Mouse (Mus musculus): ENCODE data around the gene Fam186b. TPM values are rescaled to one million over a fixed set of nuclear protein-coding genes. Genes with fewer than 3 reads are reported as not detected.

Gene Fam186b
- total and polyA plus RNA-seq, 3 experiments = 0.11 TPM; not detected in 2

GRCm38 (mm10) chr15:99290586-99290985 lies 5.1 kb downstream of the Fam186b start:
- DNase-seq (ENCODE audit: low read depth, low spot score) = no peak
- H3K4me1 ChIP-seq (ENCODE audit: control insufficient read depth in 1 of 2, insufficient read depth in 2 of 2, low read length in 2 of 2) = peaks cover 2 to 5% of the 10 kb centered on the region in 2 experiments; a peak in 1 of 4 replicates
- H3K27ac ChIP-seq (ENCODE audit: control insufficient read depth, low read depth, low read length) = no peak overlapping the region
- H3K27me3 ChIP-seq (ENCODE audit: control insufficient read depth in 1 of 2, insufficient read depth in 2 of 2, low read length in 2 of 2) = peaks cover 4 to 5% of the 10 kb centered on the region in 2 experiments
- peaks cover 0 to 5% of the 10 kb centered on the region in 2 experiments; a peak in 1 of 4 replicates for H3K36me3 ChIP-seq (ENCODE audit: control insufficient read depth in 1 of 2, insufficient read depth in 2 of 2, low read length in 2 of 2)
- no peak overlapping the region for H3K4me3 ChIP-seq (ENCODE audit: control insufficient read depth in 1 of 2, insufficient read depth in 1 of 2, low read depth in 2 of 2, low read length in 2 of 2)
- no peaks in the 10 kb centered on the region for H3K9me3 ChIP-seq (replicated peaks; ENCODE audit: insufficient read depth, low read length)
- no peak overlapping the region for H3K9ac ChIP-seq (ENCODE audit: control insufficient read depth, low read depth, low read length, poor library complexity, severe bottlenecking)
- peaks cover 1% of the 10 kb centered on the region; the same call in 1 of the 2 replicates for H3K79me2 ChIP-seq (ENCODE audit: control insufficient read depth, insufficient read depth, low read length, poor library complexity)
- TF ChIP-seq ZNF384 (IDR thresholded peaks at IDR 0.05; ENCODE audit: low read depth, low read length) (no peak), POLR2AphosphoS2 (IDR thresholded peaks at IDR 0.05; ENCODE audit: low read length) (no peak), POLR2A (IDR thresholded peaks at IDR 0.05; ENCODE audit: control insufficient read depth in 1 of 2, insufficient read depth in 1 of 2, low read depth in 1 of 2, low read length in 2 of 2, poor library complexity in 1 of 2) (no peak), ZMIZ1 (IDR thresholded peaks at IDR 0.05; ENCODE audit: low read depth, low read length) (no peak), HCFC1 (IDR thresholded peaks at IDR 0.05; ENCODE audit: low read depth, low read length) (no peak), JUND (IDR thresholded peaks at IDR 0.05; ENCODE audit: low read depth, low read length) (no peak)

- Histone ChIP-seq H3K27ac (ENCODE audit: control insufficient read depth, low read depth, low read length) (no peak overlapping the region), H3K9ac (ENCODE audit: control insufficient read depth, low read depth, low read length, poor library complexity, severe bottlenecking) (no peak overlapping the region), H3K9me3 (replicated peaks; ENCODE audit: insufficient read depth, low read length) (no peaks in the 10 kb centered on the region), H3K36me3 (ENCODE audit: control insufficient read depth in 1 of 2, insufficient read depth in 2 of 2, low read length in 2 of 2) (peaks cover 0 to 5% of the 10 kb centered on the region in 2 experiments; a peak in 1 of 4 replicates), H3K4me3 (ENCODE audit: control insufficient read depth in 1 of 2, insufficient read depth in 1 of 2, low read depth in 2 of 2, low read length in 2 of 2) (no peak overlapping the region), H3K27me3 (ENCODE audit: control insufficient read depth in 1 of 2, insufficient read depth in 2 of 2, low read length in 2 of 2) (peaks cover 2 to 3% of the 10 kb centered on the region in 2 experiments; a peak in 2 of 4 replicates), H3K4me1 (ENCODE audit: control insufficient read depth in 1 of 2, insufficient read depth in 2 of 2, low read length in 2 of 2) (peaks cover 2 to 14% of the 10 kb centered on the region in 2 experiments; a peak in 3 of 4 replicates), H3K79me2 (ENCODE audit: control insufficient read depth, insufficient read depth, low read length, poor library complexity) (no peaks in the 10 kb centered on the region)
- DNase-seq (ENCODE audit: low read depth, low spot score) = peak; percentile 31
- TF ChIP-seq GATA1 (IDR thresholded peaks at IDR 0.05; ENCODE audit: low read depth, low read length) (no peak), POLR2AphosphoS2 (IDR thresholded peaks at IDR 0.05; ENCODE audit: low read length) (no peak)
These were observed 10.5 kb downstream of the Fam186b start for GRCm38 (mm10) chr15:99285189-99285535.

GRCm38 (mm10) chr15:99284527-99285188 lies 11.0 kb downstream of the Fam186b start:
- Histone ChIP-seq H3K4me3 (ENCODE audit: control insufficient read depth in 1 of 2, insufficient read depth in 1 of 2, low read depth in 2 of 2, low read length in 2 of 2) (peak overlapping the region in 1 of 2 experiments; percentile 15; a peak in 1 of 4 replicates), H3K36me3 (ENCODE audit: control insufficient read depth in 1 of 2, insufficient read depth in 2 of 2, low read length in 2 of 2) (peaks cover 0 to 5% of the 10 kb centered on the region in 2 experiments; a peak in 1 of 4 replicates), H3K9me3 (replicated peaks; ENCODE audit: insufficient read depth, low read length) (no peaks in the 10 kb centered on the region), H3K79me2 (ENCODE audit: control insufficient read depth, insufficient read depth, low read length, poor library complexity) (no peaks in the 10 kb centered on the region), H3K4me1 (ENCODE audit: control insufficient read depth in 1 of 2, insufficient read depth in 2 of 2, low read length in 2 of 2) (peaks cover 2 to 14% of the 10 kb centered on the region in 2 experiments; a peak in 3 of 4 replicates), H3K27ac (ENCODE audit: control insufficient read depth, low read depth, low read length) (no peak overlapping the region), H3K9ac (ENCODE audit: control insufficient read depth, low read depth, low read length, poor library complexity, severe bottlenecking) (no peak overlapping the region), H3K27me3 (ENCODE audit: control insufficient read depth in 1 of 2, insufficient read depth in 2 of 2, low read length in 2 of 2) (peaks cover 2 to 3% of the 10 kb centered on the region in 2 experiments; a peak in 2 of 4 replicates)
- TF ChIP-seq SIN3A (IDR thresholded peaks at IDR 0.05; ENCODE audit: low read length) (peak; percentile 45; the same call in 1 of the 2 replicates), MXI1 (IDR thresholded peaks at IDR 0.05; ENCODE audit: low read depth, low read length) (peak; percentile 41; the same call in 1 of the 2 replicates), NELFE (IDR thresholded peaks at IDR 0.05; ENCODE audit: low read depth, low read length) (no peak), POLR2AphosphoS2 (IDR thresholded peaks at IDR 0.05; ENCODE audit: low read length) (no peak), TAL1 (IDR thresholded peaks at IDR 0.05; ENCODE audit: low read length) (no peak), USF1 (IDR thresholded peaks at IDR 0.05; ENCODE audit: low read depth, low read length) (no peak), ZNF384 (IDR thresholded peaks at IDR 0.05; ENCODE audit: low read depth, low read length) (peak; percentile 44; the same call in 1 of the 2 replicates), TBP (IDR thresholded peaks at IDR 0.05; ENCODE audit: low read depth, low read length) (peak; percentile 52; the same call in 1 of the 2 replicates), EP300 (IDR thresholded peaks at IDR 0.05; ENCODE audit: low read depth in 1 of 2, low read length in 2 of 2) (peak in 1 of 2 experiments; percentile 21; a peak in 1 of 4 replicates), E2F4 (IDR thresholded peaks at IDR 0.05; ENCODE audit: borderline replicate concordance, low read depth, low read length) (no peak), MAZ (IDR thresholded peaks at IDR 0.05; ENCODE audit: low read depth, low read length) (peak; percentile 79), UBTF (IDR thresholded peaks at IDR 0.05; ENCODE audit: borderline replicate concordance, insufficient read depth, low read depth, low read length) (no peak), TCF12 (IDR thresholded peaks at IDR 0.05; ENCODE audit: low read depth, low read length) (no peak)
- peak; percentile 76 for DNase-seq (ENCODE audit: low read depth, low spot score)
